Mouse (Mus musculus) bone marrow, adult 2 months (tissue): ENCODE measurements at regions not wholly inside any gene's neighbourhood (a gene's known extent, or its start where the extent isn't known, plus 50 kb on each side); places are given as distances from the start of the nearest gene placed in this dataset.
"Not testable (repeated sequence)": the region's sequence is repeated elsewhere in the genome, so short reads cannot be mapped to it uniquely, and the experiment has no call there.

Experiments used
- H3K27ac ChIP-seq: fragments of 200-500 bp; 2 replicates; pipeline ENCODE4 v1.5.1; 2012; ENCODE audit warnings: low read depth, mild to moderate bottlenecking, control low read depth, inconsistent platforms, low read length; ENCODE audit not compliant: control insufficient read depth, poor library complexity, insufficient read depth
- H3K4me1 ChIP-seq: fragments of 200-500 bp; 2 replicates; pipeline ENCODE4 v1.6.1; 2011; ENCODE audit warnings: low read length; ENCODE audit not compliant: control insufficient read depth, insufficient read depth
- H3K4me3 ChIP-seq: fragments of 200-500 bp; replicated peaks from 2 replicates; pipeline ENCODE3; 2011; ENCODE audit warnings: mild to moderate bottlenecking, low read depth, low read length, control low read depth; ENCODE audit not compliant: control insufficient read depth
- CTCF ChIP-seq: fragments of 200-500 bp; IDR thresholded peaks from 2 replicates; pipeline ENCODE4 v1.5.1; 2011; ENCODE audit warnings: low read length, control low read depth; ENCODE audit not compliant: control insufficient read depth, insufficient read depth
- POLR2A ChIP-seq: fragments of 200-500 bp; IDR thresholded peaks from 2 replicates; pipeline ENCODE4 v1.6.1; 2011; ENCODE audit warnings: low read depth, mild to moderate bottlenecking, control low read depth, low read length, borderline replicate concordance; ENCODE audit not compliant: control insufficient read depth
- WGBS: fragments of 180-500 bp; shearing (Covaris S2); methylation state at CpG from one replicate; pipeline ENCODE4 v1.1.7; 2018; 5-methylcytosine and 5-hydroxymethylcytosine counted together

- Histone ChIP-seq H3K4me1 (no peaks in the 10 kb centered on the region; the same call in 1 of the 2 replicates), H3K4me3 (no peak overlapping the region), H3K27ac (peak overlapping the region; percentile 20)
- TF ChIP-seq CTCF (no peak), POLR2A (no peak)
- 53% methylated on average over 2 of the region's 2 CpGs for WGBS
Observed at GRCm38 (mm10) chr7:129760386-129760785, 168.7 kb downstream of the Wdr11 start.

GRCm38 (mm10) chr7:129763754-129764153 is 172.1 kb downstream of the Wdr11 start:
- no peak overlapping the region for H3K4me3 ChIP-seq
- 35% methylated on average over 5 of the region's 5 CpGs for WGBS
- TF ChIP-seq CTCF, result no peak
- TF ChIP-seq POLR2A, result no peak

GRCm38 (mm10) chr7:129764456-129764970 is 172.8 kb downstream of the Wdr11 start:
- no peak for TF ChIP-seq POLR2A
- TF ChIP-seq CTCF, result no peak
- 77% methylated on average over 5 of the region's 5 CpGs for WGBS

More at GRCm38 (mm10) chr7:129763754-129764153, 172.1 kb downstream of the Wdr11 start:
- no peak overlapping the region for H3K27ac ChIP-seq
- H3K4me1 ChIP-seq, result no peaks in the 10 kb centered on the region; the same call in 1 of the 2 replicates

DNA sequence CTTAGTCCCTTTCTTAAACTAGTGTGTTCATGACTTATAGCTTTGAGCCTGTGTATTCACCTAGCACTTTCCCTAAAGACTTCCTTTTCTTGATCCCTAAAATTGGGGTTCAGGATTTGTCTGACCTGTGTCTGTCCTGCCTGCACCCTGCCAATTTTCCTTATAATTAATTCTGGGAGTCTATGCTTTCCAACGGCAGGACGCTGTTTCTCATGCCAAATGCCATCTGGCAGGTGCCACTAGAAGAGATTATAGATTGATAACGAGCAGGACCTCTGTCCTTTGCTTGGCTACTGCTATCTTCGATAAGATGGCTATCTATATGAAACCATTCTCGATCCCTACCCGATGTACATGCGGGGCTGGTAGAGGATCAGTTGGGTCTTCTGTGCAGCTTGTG is 174.0 kb downstream of the Wdr11 start:
- 74% methylated on average over 7 of the region's 7 CpGs for WGBS
- TF ChIP-seq POLR2A (no peak), CTCF (no peak)
- H3K4me1 ChIP-seq, result no peaks in the 10 kb centered on the region
- no peak overlapping the region for H3K27ac ChIP-seq
- no peak overlapping the region for H3K4me3 ChIP-seq

More at GRCm38 (mm10) chr7:129764456-129764970, 172.8 kb downstream of the Wdr11 start:
- Histone ChIP-seq H3K4me3 (no peak overlapping the region), H3K27ac (no peak overlapping the region), H3K4me1 (no peaks in the 10 kb centered on the region; the same call in 1 of the 2 replicates)

DNA sequence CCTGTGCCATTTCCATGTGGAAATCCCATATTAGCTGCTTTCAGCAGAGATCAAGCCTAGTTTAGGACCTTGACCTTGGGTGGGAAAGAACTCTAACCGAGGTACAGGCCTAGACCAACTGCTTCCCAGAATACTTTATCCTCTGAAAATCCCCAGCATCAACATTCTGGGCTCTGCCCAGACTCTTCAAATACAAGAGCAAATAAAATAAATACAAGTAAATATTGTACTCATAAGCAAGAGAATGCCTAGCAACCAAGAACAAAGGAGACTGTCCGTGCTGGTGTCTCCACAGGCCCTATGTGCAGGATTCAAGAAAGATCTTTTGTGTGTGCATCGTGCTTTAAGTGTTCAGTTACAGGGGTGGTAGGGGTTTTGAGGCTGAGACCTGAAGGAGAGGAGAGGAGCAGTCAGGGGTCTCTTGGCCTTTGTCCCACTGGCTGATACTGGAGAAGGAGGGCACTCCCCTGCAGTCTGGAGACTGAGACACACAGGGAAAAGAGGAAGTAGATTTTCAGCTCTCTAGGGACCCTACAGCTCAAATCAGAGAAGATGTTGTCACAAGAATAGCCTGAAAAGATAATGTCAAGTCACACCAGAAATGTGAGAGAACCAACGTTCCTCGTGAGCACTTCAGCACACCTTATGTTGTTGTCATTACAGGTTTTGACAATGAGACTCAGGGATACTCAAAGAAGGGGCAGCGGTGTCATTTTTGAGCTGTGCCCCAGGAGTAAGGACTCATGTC is 174.6 kb downstream of the Wdr11 start:
- 52% methylated on average over 6 of the region's 6 CpGs for WGBS
- no peak overlapping the region for H3K27ac ChIP-seq
- TF ChIP-seq CTCF, result no peak
- no peak for TF ChIP-seq POLR2A
- H3K4me1 ChIP-seq, result no peaks in the 10 kb centered on the region
- no peak overlapping the region for H3K4me3 ChIP-seq

DNA sequence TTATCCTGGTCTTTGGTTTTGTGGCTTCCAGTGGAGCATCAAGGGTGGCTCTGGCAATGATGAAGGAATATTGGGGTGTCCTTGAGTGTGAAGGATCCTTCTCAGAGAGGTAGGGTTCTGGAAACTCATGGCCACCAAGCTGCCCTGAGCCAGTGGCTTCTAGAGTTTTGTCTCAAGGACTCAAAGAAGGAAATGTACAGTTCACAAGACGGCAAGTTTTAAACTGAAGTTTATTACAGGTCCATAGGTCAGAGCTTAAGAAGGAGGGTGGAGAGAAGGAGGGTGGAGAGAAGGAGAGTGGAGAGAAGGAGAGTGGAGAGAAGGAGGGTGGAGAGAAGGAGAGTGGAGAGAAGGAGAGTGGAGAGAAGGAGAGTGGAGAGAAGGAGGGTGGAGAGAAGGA is 178.0 kb downstream of the Wdr11 start:
- 73% methylated on average over 1 of the region's 1 CpGs for WGBS
- H3K27ac ChIP-seq, H3K4me1 ChIP-seq, H3K4me3 ChIP-seq: not testable (repeated sequence)

DNA sequence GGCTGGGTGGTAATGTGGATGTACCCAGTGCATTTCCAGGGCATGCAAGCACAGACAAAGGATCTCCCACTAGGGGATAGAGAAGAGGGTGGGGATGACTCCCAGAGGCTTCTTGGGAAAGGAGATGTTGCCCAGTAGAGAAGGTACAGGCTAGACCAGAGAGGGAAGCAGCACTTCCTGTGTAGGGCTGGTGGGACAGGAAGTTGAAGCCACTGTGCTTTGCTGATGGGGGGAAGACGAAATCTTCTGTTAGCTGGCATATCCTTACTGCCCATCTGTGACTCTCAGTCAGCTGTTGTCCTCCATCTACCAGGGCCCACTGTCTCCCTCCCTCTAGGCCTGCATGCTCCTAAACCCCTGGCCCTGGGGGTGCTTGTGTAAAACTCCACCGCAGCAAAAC is 180.2 kb downstream of the Wdr11 start:
- TF ChIP-seq CTCF, result no peak
- no peak for TF ChIP-seq POLR2A
- H3K4me1 ChIP-seq, result no peaks in the 10 kb centered on the region; the same call in 1 of the 2 replicates
- H3K4me3 ChIP-seq, result no peak overlapping the region
- H3K27ac ChIP-seq, result no peak overlapping the region
- WGBS, result 47% methylated on average over 2 of the region's 2 CpGs

GRCm38 (mm10) chr7:129772540-129773331 is 181.1 kb downstream of the Wdr11 start:
- WGBS, result 80% methylated on average over 11 of the region's 11 CpGs
- no peak for TF ChIP-seq POLR2A
- TF ChIP-seq CTCF, result no peak

DNA sequence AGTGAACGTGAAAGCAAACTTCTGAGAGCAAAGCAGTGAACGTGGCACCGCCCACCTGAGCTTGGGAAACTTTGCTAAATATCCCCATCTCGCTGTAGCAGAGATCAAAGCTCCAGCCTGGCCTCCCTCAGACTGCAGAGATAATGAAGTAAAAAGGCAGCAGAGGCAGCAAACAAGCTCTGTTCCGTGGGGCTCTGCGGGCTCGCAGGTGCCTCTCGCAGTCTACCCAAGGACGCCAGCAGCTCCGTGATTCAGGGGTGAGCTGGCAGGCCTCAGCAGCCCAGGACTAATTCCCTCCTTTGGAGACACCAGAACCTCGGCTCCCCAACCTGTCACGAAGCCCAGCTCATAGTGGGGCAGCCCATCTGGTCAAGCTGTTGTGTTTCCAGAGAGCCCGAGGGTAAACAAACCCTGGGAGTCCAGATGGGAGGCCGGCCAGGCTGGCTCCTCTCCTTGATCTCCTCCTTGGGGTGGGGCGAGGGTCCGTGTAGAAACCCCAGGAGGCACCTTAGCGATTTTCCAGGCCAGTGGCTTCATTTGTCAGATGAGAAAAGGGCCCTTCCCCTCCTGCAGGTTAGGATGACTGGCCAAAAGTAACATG is 182.7 kb downstream of the Wdr11 start:
- Histone ChIP-seq H3K4me3 (no peak overlapping the region), H3K27ac (no peak overlapping the region), H3K4me1 (no peaks in the 10 kb centered on the region; the same call in 1 of the 2 replicates)
- WGBS, result 50% methylated on average over 17 of the region's 17 CpGs
- no peak for TF ChIP-seq POLR2A
- TF ChIP-seq CTCF, result no peak

More at GRCm38 (mm10) chr7:129772540-129773331, 181.1 kb downstream of the Wdr11 start:
- Histone ChIP-seq H3K4me3 (no peak overlapping the region), H3K4me1 (no peaks in the 10 kb centered on the region; the same call in 1 of the 2 replicates), H3K27ac (no peak overlapping the region)
